Mouse (Mus musculus): ENCODE results near the gene Tekt4.

DNA sequence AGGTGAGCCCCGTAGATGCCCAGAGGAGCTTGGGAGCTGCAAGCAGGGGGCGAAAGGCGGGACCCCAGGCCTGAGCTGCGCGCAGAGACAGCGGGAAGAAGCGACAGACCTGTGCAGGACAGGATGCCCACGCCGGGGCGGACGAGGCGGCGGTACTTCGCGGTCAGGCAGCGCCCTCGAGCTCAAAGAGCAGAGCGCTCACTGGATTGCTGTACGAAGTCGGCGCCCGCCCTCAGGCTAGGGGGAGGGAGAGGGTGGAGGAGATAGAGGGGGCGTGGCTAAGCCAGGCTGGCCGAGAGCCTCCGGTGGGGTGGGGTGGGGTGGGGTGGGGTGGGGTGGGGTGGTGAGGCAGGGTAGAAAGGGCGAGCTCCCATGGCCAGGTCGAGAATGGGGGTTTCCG, 42.6 kb downstream of the Tekt4 start, which contains the start of gene Sstr5:
- TF ChIP-seq ZNF384 (IDR thresholded peaks at IDR 0.05; ENCODE audit: low read depth, low read length) (no peak), CHD2 (IDR thresholded peaks at IDR 0.05; ENCODE audit: low read depth, low read length) (no peak), MAFK (IDR thresholded peaks at IDR 0.05; ENCODE audit: insufficient read depth, low read depth, low read length) (no peak)
